Mouse (Mus musculus): ENCODE results near the gene Hivep3. TPM values are rescaled to one million over a fixed set of nuclear protein-coding genes. Genes with fewer than 3 reads are reported as not detected.
A peak's percentile ranks its signal among the peaks of the same experiment; 100 is the strongest.

Gene Hivep3
- polyA plus RNA-seq, 1 experiment from 2014 or later: 24.0 TPM

GRCm38 (mm10) chr4:120167778-120168177, 434.2 kb downstream of the Hivep3 start:
- Histone ChIP-seq H3K4me2 (no peak overlapping the region), H3K27me3 (no peaks in the 10 kb centered on the region), H3K9me3 (no peaks in the 10 kb centered on the region), H3K9ac (no peak overlapping the region), H3K4me1 (peaks cover 23% of the 10 kb centered on the region), H3K27ac (no peak overlapping the region), H3K36me3 (no peaks in the 10 kb centered on the region), H3K4me3 (no peak overlapping the region)
- WGBS: 83% methylated on average over 6 of the region's 6 CpGs
- ATAC-seq (ENCODE audit: borderline replicate concordance, extremely low read depth, low FRiP score, low TSS enrichment): no peak

GRCm38 (mm10) chr4:120168346-120168745, 434.8 kb downstream of the Hivep3 start:
- Histone ChIP-seq H3K9ac (no peak overlapping the region), H3K36me3 (no peaks in the 10 kb centered on the region), H3K9me3 (no peaks in the 10 kb centered on the region), H3K4me2 (no peak overlapping the region), H3K27me3 (no peaks in the 10 kb centered on the region), H3K4me1 (peaks cover 17% of the 10 kb centered on the region), H3K4me3 (no peak overlapping the region), H3K27ac (no peak overlapping the region)
- WGBS: 75% methylated on average over 4 of the region's 4 CpGs
- ATAC-seq (ENCODE audit: borderline replicate concordance, extremely low read depth, low FRiP score, low TSS enrichment): no peak

GRCm38 (mm10) chr4:120170387-120170936, 436.9 kb downstream of the Hivep3 start:
- Histone ChIP-seq H3K27ac (no peak overlapping the region), H3K9me3 (no peaks in the 10 kb centered on the region), H3K27me3 (no peaks in the 10 kb centered on the region), H3K4me1 (peaks cover 11% of the 10 kb centered on the region), H3K4me3 (no peak overlapping the region), H3K9ac (no peak overlapping the region), H3K4me2 (no peak overlapping the region), H3K36me3 (no peaks in the 10 kb centered on the region)
- ATAC-seq (ENCODE audit: borderline replicate concordance, extremely low read depth, low FRiP score, low TSS enrichment): no peak
- 48% methylated on average over 9 of the region's 9 CpGs for WGBS

- no peak overlapping the region for H3K9ac ChIP-seq
- peaks cover 11% of the 10 kb centered on the region for H3K4me1 ChIP-seq
- H3K4me3 ChIP-seq: no peak overlapping the region
- ATAC-seq (ENCODE audit: borderline replicate concordance, extremely low read depth, low FRiP score, low TSS enrichment): peak; percentile 70; the same call in 1 of the 2 replicates
- no peak overlapping the region for H3K4me2 ChIP-seq
- no peak overlapping the region for H3K27ac ChIP-seq
- 9% methylated on average over 7 of the region's 7 CpGs for WGBS
- no peaks in the 10 kb centered on the region for H3K27me3 ChIP-seq
- H3K36me3 ChIP-seq: no peaks in the 10 kb centered on the region
- no peaks in the 10 kb centered on the region for H3K9me3 ChIP-seq
These were observed 438.6 kb downstream of the Hivep3 start for GRCm38 (mm10) chr4:120172050-120172684.

- WGBS: 71% methylated on average over 4 of the region's 4 CpGs
These were observed 445.5 kb downstream of the Hivep3 start for GRCm38 (mm10) chr4:120179123-120179522.

GRCm38 (mm10) chr4:120180535-120180934, 447.0 kb downstream of the Hivep3 start:
- no peak overlapping the region for H3K4me3 ChIP-seq
- H3K36me3 ChIP-seq: no peaks in the 10 kb centered on the region
- H3K27ac ChIP-seq: no peak overlapping the region
- H3K9me3 ChIP-seq: no peaks in the 10 kb centered on the region
- H3K4me1 ChIP-seq: no peaks in the 10 kb centered on the region
- H3K9ac ChIP-seq: no peak overlapping the region
- H3K27me3 ChIP-seq: no peaks in the 10 kb centered on the region
- H3K4me2 ChIP-seq: no peak overlapping the region
- ATAC-seq (ENCODE audit: borderline replicate concordance, extremely low read depth, low FRiP score, low TSS enrichment): no peak

More at GRCm38 (mm10) chr4:120179123-120179522, 445.5 kb downstream of the Hivep3 start:
- Histone ChIP-seq H3K27me3 (no peaks in the 10 kb centered on the region), H3K9ac (no peak overlapping the region), H3K36me3 (no peaks in the 10 kb centered on the region), H3K27ac (no peak overlapping the region), H3K4me3 (no peak overlapping the region), H3K4me2 (no peak overlapping the region), H3K4me1 (no peaks in the 10 kb centered on the region), H3K9me3 (no peaks in the 10 kb centered on the region)
- ATAC-seq (ENCODE audit: borderline replicate concordance, extremely low read depth, low FRiP score, low TSS enrichment): no peak

- Histone ChIP-seq H3K9me3 (no peaks in the 10 kb centered on the region), H3K27me3 (no peaks in the 10 kb centered on the region), H3K4me3 (no peak overlapping the region), H3K4me1 (0 out of 2 replicates have a peak, but pooled peaks cover 9% of the 10 kb centered on the region), H3K27ac (no peak overlapping the region), H3K9ac (no peak overlapping the region), H3K4me2 (no peak overlapping the region), H3K36me3 (no peaks in the 10 kb centered on the region)
- no peak for ATAC-seq (ENCODE audit: borderline replicate concordance, extremely low read depth, low FRiP score, low TSS enrichment)
- WGBS: 29% methylated on average over 5 of the region's 5 CpGs
These were observed 450.9 kb downstream of the Hivep3 start for GRCm38 (mm10) chr4:120184374-120184991.

- Histone ChIP-seq H3K9me3 (no peaks in the 10 kb centered on the region), H3K4me1 (0 out of 2 replicates have a peak, but pooled peaks cover 14% of the 10 kb centered on the region), H3K9ac (no peak overlapping the region), H3K4me3 (no peak overlapping the region), H3K36me3 (no peaks in the 10 kb centered on the region), H3K27ac (no peak overlapping the region), H3K4me2 (no peak overlapping the region), H3K27me3 (no peaks in the 10 kb centered on the region)
- 93% methylated on average over 1 of the region's 1 CpGs for WGBS
- no peak for ATAC-seq (ENCODE audit: borderline replicate concordance, extremely low read depth, low FRiP score, low TSS enrichment)
These were observed 452.9 kb downstream of the Hivep3 start for GRCm38 (mm10) chr4:120186441-120186840.

GRCm38 (mm10) chr4:120186934-120187333, 453.4 kb downstream of the Hivep3 start:
- Histone ChIP-seq H3K4me2 (no peak overlapping the region), H3K9ac (no peak overlapping the region), H3K27ac (no peak overlapping the region), H3K4me1 (peaks cover 16% of the 10 kb centered on the region), H3K27me3 (no peaks in the 10 kb centered on the region), H3K36me3 (no peaks in the 10 kb centered on the region), H3K9me3 (no peaks in the 10 kb centered on the region), H3K4me3 (no peak overlapping the region)
- no peak for ATAC-seq (ENCODE audit: borderline replicate concordance, extremely low read depth, low FRiP score, low TSS enrichment)
- WGBS: 1% methylated on average over 4 of the region's 4 CpGs

Other genes with a start within 250 kb of the Hivep3 start
- gene Rimkla, start 241.2 kb upstream of the Hivep3 start, polyA plus RNA-seq (2015; fragmentation: Nextera tagmentation; extraction: Ambion mirVana): 1.0 and 1.2 TPM in 2 replicates
- gene Foxj3, start 196.8 kb upstream of the Hivep3 start, polyA plus RNA-seq (2015; fragmentation: Nextera tagmentation; extraction: Ambion mirVana): 21.0 and 22.0 TPM in 2 replicates
- 3.0 and 4.3 TPM in 2 replicates for gene Frg2f1, start 194.3 kb upstream of the Hivep3 start, polyA plus RNA-seq (2015; fragmentation: Nextera tagmentation; extraction: Ambion mirVana)
- not detected in 2 replicates for gene Guca2a, start 96.1 kb upstream of the Hivep3 start, polyA plus RNA-seq (2015; fragmentation: Nextera tagmentation; extraction: Ambion mirVana)
- gene Guca2b, start 74.8 kb upstream of the Hivep3 start, polyA plus RNA-seq (2015; fragmentation: Nextera tagmentation; extraction: Ambion mirVana): not detected in 2 replicates

Data from lung, embryonic 15.5 days (tissue).